Mouse (Mus musculus) MEL (cell line): ENCODE measurements around the gene Xk. TPM values are rescaled to one million over a fixed set of nuclear protein-coding genes. Genes with fewer than 3 reads are reported as not detected.

ENCODE experiments used
- DNase-seq: peaks from one replicate; pipeline ENCODE4 v3.0.0; 2011; ENCODE audit warnings: low read depth, low spot score
- H3K27ac ChIP-seq: 2 replicates; pipeline ENCODE4 v1.5.1; 2012; ENCODE audit warnings: low read depth, mild to moderate bottlenecking, control low read depth, low read length, moderate library complexity; ENCODE audit not compliant: control insufficient read depth
- H3K27me3 ChIP-seq, 2 experiments: fragments of 150-350 bp in 1 of 2; sonication (generic) in 1 of 2; 2 replicates each; pipeline ENCODE4 v1.6.1; 2012; ENCODE audit warnings: low read length in 2 of 2, mild to moderate bottlenecking in 2 of 2, improper control_type of control experiment in 1 of 2, moderate library complexity in 1 of 2; ENCODE audit not compliant: insufficient read depth in 2 of 2, control insufficient read depth in 1 of 2
- H3K36me3 ChIP-seq, 2 experiments: 2 replicates each; pipeline ENCODE4 v1.6.1; 2012 to 2014; ENCODE audit warnings: low read length in 2 of 2, improper control_type of control experiment in 1 of 2, inconsistent platforms in 1 of 2, mild to moderate bottlenecking in 1 of 2; ENCODE audit not compliant: insufficient read depth in 2 of 2, control insufficient read depth in 1 of 2
- H3K4me1 ChIP-seq, 2 experiments: fragments of 150-350 bp in 1 of 2; sonication (generic) in 1 of 2; 2 replicates each; pipeline ENCODE4 v1.6.1; 2012; ENCODE audit warnings: low read length in 2 of 2, improper control_type of control experiment in 1 of 2, mild to moderate bottlenecking in 1 of 2; ENCODE audit not compliant: insufficient read depth in 2 of 2, control insufficient read depth in 1 of 2
- H3K4me3 ChIP-seq, 2 experiments: fragments of 150-350 bp in 1 of 2; sonication (generic) in 1 of 2; 2 replicates each; pipeline ENCODE4 v1.5.1; 2012; ENCODE audit warnings: low read depth in 2 of 2, low read length in 2 of 2, mild to moderate bottlenecking in 2 of 2, moderate library complexity in 2 of 2, control low read depth in 1 of 2, improper control_type of control experiment in 1 of 2; ENCODE audit not compliant: control insufficient read depth in 1 of 2, insufficient read depth in 1 of 2
- H3K79me2 ChIP-seq: 2 replicates; pipeline ENCODE4 v1.6.1; 2012; ENCODE audit warnings: mild to moderate bottlenecking, low read length, moderate library complexity; ENCODE audit not compliant: control insufficient read depth, poor library complexity, insufficient read depth
- H3K9ac ChIP-seq: 2 replicates; pipeline ENCODE4 v1.6.1; 2012; ENCODE audit warnings: low read depth, mild to moderate bottlenecking, control low read depth, low read length, moderate library complexity; ENCODE audit not compliant: control insufficient read depth, poor library complexity, severe bottlenecking
- H3K9me3 ChIP-seq: fragments of 150-350 bp; sonication (generic); replicated peaks from 2 replicates; pipeline ENCODE4 v1.6.1; 2012; ENCODE audit warnings: mild to moderate bottlenecking, low read length, improper control_type of control experiment, moderate library complexity; ENCODE audit not compliant: insufficient read depth
- BHLHE40 ChIP-seq: IDR thresholded peaks from 2 replicates; pipeline ENCODE4 v1.6.1; 2012; ENCODE audit warnings: low read depth, mild to moderate bottlenecking, inconsistent platforms, low read length, improper control_type of control experiment, borderline replicate concordance
- CHD1 ChIP-seq: IDR thresholded peaks from 2 replicates; pipeline ENCODE4 v1.6.1; 2012; ENCODE audit warnings: low read depth, mild to moderate bottlenecking, inconsistent platforms, low read length, improper control_type of control experiment
- CHD2 ChIP-seq: IDR thresholded peaks from 2 replicates; pipeline ENCODE4 v1.6.1; 2011; ENCODE audit warnings: low read length, improper control_type of control experiment
- CTCF ChIP-seq, 3 experiments: IDR thresholded peaks in 2 of 3; conservative IDR thresholded peaks in 1 of 3; 2 replicates each; pipeline ENCODE4 v1.5.1; 2011 to 2012; ENCODE audit warnings: low read length in 3 of 3, low read depth in 2 of 3, mild to moderate bottlenecking in 2 of 3, improper control_type of control experiment in 1 of 3, inconsistent platforms in 1 of 3, mixed read lengths in 1 of 3, moderate library complexity in 1 of 3; ENCODE audit not compliant: control insufficient read depth in 1 of 3, insufficient read depth in 1 of 3, poor library complexity in 1 of 3, severe bottlenecking in 1 of 3
- ELF1 ChIP-seq: IDR thresholded peaks from 2 replicates; pipeline ENCODE4 v1.6.1; 2014; ENCODE audit warnings: low read depth, mild to moderate bottlenecking, inconsistent platforms, low read length, improper control_type of control experiment, moderate library complexity
- EP300 ChIP-seq, 2 experiments: IDR thresholded peaks; 2 replicates each; pipeline ENCODE4 v1.6.1; 2011; ENCODE audit warnings: improper control_type of control experiment in 2 of 2, low read length in 2 of 2, low read depth in 1 of 2, mild to moderate bottlenecking in 1 of 2
- ETS1 ChIP-seq: IDR thresholded peaks from 2 replicates; pipeline ENCODE4 v1.6.1; 2012; ENCODE audit warnings: low read depth, mild to moderate bottlenecking, inconsistent platforms, low read length, improper control_type of control experiment, moderate library complexity
- GATA1 ChIP-seq: IDR thresholded peaks from 2 replicates; pipeline ENCODE4 v1.6.1; 2011; ENCODE audit warnings: low read depth, low read length, improper control_type of control experiment
- HCFC1 ChIP-seq: IDR thresholded peaks from 2 replicates; pipeline ENCODE4 v1.6.1; 2012; ENCODE audit warnings: low read depth, mild to moderate bottlenecking, inconsistent platforms, low read length, improper control_type of control experiment, moderate library complexity
- JUND ChIP-seq: IDR thresholded peaks from 2 replicates; pipeline ENCODE4 v1.6.1; 2011; ENCODE audit warnings: low read depth, mild to moderate bottlenecking, improper control_type of control experiment, low read length
- KAT2A ChIP-seq: conservative IDR thresholded peaks from 2 replicates; pipeline ENCODE4 v1.6.1; 2012; ENCODE audit warnings: low read depth, low read length, improper control_type of control experiment, inconsistent platforms
- MAFK ChIP-seq: IDR thresholded peaks from 2 replicates; pipeline ENCODE4 v1.6.1; 2011; ENCODE audit warnings: low read depth, mild to moderate bottlenecking, low read length, improper control_type of control experiment, borderline replicate concordance
- MAX ChIP-seq: IDR thresholded peaks from 2 replicates; pipeline ENCODE4 v1.6.1; 2011; ENCODE audit warnings: low read length, improper control_type of control experiment
- MAZ ChIP-seq: IDR thresholded peaks from 2 replicates; pipeline ENCODE4 v1.6.1; 2012; ENCODE audit warnings: low read depth, mild to moderate bottlenecking, inconsistent platforms, low read length, improper control_type of control experiment
- MXI1 ChIP-seq: IDR thresholded peaks from 2 replicates; pipeline ENCODE4 v1.6.1; 2011; ENCODE audit warnings: mild to moderate bottlenecking, low read depth, low read length, improper control_type of control experiment
- MYB ChIP-seq: IDR thresholded peaks from 2 replicates; pipeline ENCODE4 v1.6.1; 2011; ENCODE audit warnings: mild to moderate bottlenecking, low read depth, low read length, improper control_type of control experiment
- NELFE ChIP-seq: IDR thresholded peaks from 2 replicates; pipeline ENCODE4 v1.6.1; 2011; ENCODE audit warnings: low read depth, low read length, improper control_type of control experiment
- POLR2A ChIP-seq, 2 experiments: IDR thresholded peaks; 2 replicates each; pipeline ENCODE4 v1.6.1; 2011 to 2012; ENCODE audit warnings: low read length in 2 of 2, mild to moderate bottlenecking in 2 of 2, control low read depth in 1 of 2, improper control_type of control experiment in 1 of 2, low read depth in 1 of 2, moderate library complexity in 1 of 2; ENCODE audit not compliant: control insufficient read depth in 1 of 2, insufficient read depth in 1 of 2, poor library complexity in 1 of 2
- POLR2AphosphoS2 ChIP-seq: IDR thresholded peaks from 2 replicates; pipeline ENCODE4 v1.6.1; 2011; ENCODE audit warnings: low read length, improper control_type of control experiment
- POLR2AphosphoS5 ChIP-seq: IDR thresholded peaks from 2 replicates; pipeline ENCODE4 v1.6.1; 2012; ENCODE audit warnings: low read depth, borderline replicate concordance, mild to moderate bottlenecking, inconsistent platforms, low read length, moderate library complexity, mixed read lengths
- RAD21 ChIP-seq: IDR thresholded peaks from 2 replicates; pipeline ENCODE4 v1.6.1; 2011; ENCODE audit warnings: mild to moderate bottlenecking, low read depth, low read length, improper control_type of control experiment
- RCOR1 ChIP-seq: IDR thresholded peaks from 2 replicates; pipeline ENCODE4 v1.6.1; 2012; ENCODE audit warnings: low read depth, mild to moderate bottlenecking, inconsistent platforms, low read length, improper control_type of control experiment
- SIN3A ChIP-seq: IDR thresholded peaks from 2 replicates; pipeline ENCODE4 v1.6.1; 2012; ENCODE audit warnings: low read length, improper control_type of control experiment, inconsistent platforms
- SMC3 ChIP-seq: IDR thresholded peaks from 2 replicates; pipeline ENCODE4 v1.6.1; 2011; ENCODE audit warnings: low read depth, low read length, improper control_type of control experiment
- TAL1 ChIP-seq: IDR thresholded peaks from 2 replicates; pipeline ENCODE4 v1.6.1; 2012; ENCODE audit warnings: mild to moderate bottlenecking, inconsistent platforms, low read length, moderate library complexity, mixed read lengths
- TBP ChIP-seq: IDR thresholded peaks from 2 replicates; pipeline ENCODE4 v1.8.0; 2011; ENCODE audit warnings: low read depth, low read length, improper control_type of control experiment
- TCF12 ChIP-seq: IDR thresholded peaks from 2 replicates; pipeline ENCODE4 v1.6.1; 2014; ENCODE audit warnings: low read depth, mild to moderate bottlenecking, inconsistent platforms, low read length, improper control_type of control experiment, moderate library complexity
- UBTF ChIP-seq: IDR thresholded peaks from 2 replicates; pipeline ENCODE4 v1.6.1; 2012; ENCODE audit warnings: low read depth, mild to moderate bottlenecking, inconsistent platforms, low read length, improper control_type of control experiment, moderate library complexity, borderline replicate concordance; ENCODE audit not compliant: insufficient read depth
- USF1 ChIP-seq: IDR thresholded peaks from 2 replicates; pipeline ENCODE4 v1.6.1; 2014; ENCODE audit warnings: low read depth, mild to moderate bottlenecking, inconsistent platforms, low read length, improper control_type of control experiment, moderate library complexity
- ZC3H11A ChIP-seq: IDR thresholded peaks from 2 replicates; pipeline ENCODE4 v1.6.1; 2012; ENCODE audit warnings: low read depth, mild to moderate bottlenecking, inconsistent platforms, low read length, improper control_type of control experiment
- ZKSCAN1 ChIP-seq: IDR thresholded peaks from 2 replicates; pipeline ENCODE4 v1.6.1; 2012; ENCODE audit warnings: low read depth, mild to moderate bottlenecking, inconsistent platforms, low read length, improper control_type of control experiment, moderate library complexity
- ZMIZ1 ChIP-seq: IDR thresholded peaks from 2 replicates; pipeline ENCODE4 v1.6.1; 2012; ENCODE audit warnings: low read depth, mild to moderate bottlenecking, inconsistent platforms, low read length, improper control_type of control experiment, moderate library complexity
- ZNF384 ChIP-seq: IDR thresholded peaks from 2 replicates; pipeline ENCODE4 v1.6.1; 2012; ENCODE audit warnings: low read depth, mild to moderate bottlenecking, inconsistent platforms, low read length, improper control_type of control experiment
- polyA plus RNA-seq, 2 experiments: library from polyadenylated mRNA; stranded (reverse) in 1 of 2; unstranded in 1 of 2; fragments of >175 nt in 1 of 2; fragments of >200 nt in 1 of 2; gene quantifications; 2 replicates each; pipeline versions ENCODE4 v1.2.1 to v1.2.4; 2012; ENCODE audit warnings: low replicate concordance in 2 of 2, low read depth in 1 of 2; ENCODE audit not compliant: insufficient read length in 2 of 2, insufficient read depth in 1 of 2, missing spikeins in 1 of 2
- total RNA-seq: library from RNA; depleted of rRNA; stranded (reverse); fragments of 300-350 nt; gene quantifications from 2 replicates; pipeline ENCODE4 v1.2.3, GENCODE M21; 2012

Xk gene
- total and polyA plus RNA-seq, 3 experiments = 11.1 to 36.6 TPM; not detected in 1

DNA sequence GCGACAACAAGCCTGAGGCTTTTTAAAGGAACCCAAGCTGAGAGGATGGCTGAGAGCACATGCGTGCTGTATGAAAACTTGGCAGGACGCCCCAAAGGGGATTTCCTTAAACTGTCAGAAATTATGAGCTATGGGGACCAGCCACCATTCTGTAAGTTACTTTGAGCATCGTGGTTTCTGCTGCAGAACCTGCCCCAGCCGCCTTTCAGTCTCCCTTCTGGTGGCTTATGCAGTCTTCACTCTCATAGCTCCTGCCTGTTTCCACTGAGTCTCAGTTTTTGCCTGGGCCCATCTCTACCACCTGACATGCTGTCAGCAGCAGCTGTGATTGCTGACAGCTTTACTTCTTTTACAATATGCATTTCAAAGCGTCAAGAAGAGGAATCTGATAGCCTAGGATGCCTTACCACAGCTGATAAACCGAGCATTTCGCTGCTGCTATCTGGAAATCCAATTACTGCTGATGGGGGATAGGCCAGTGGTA lies 29.1 kb upstream of the Xk start (continued):
- peak; percentile 34; the same call in 1 of the 2 replicates for TF ChIP-seq SIN3A
- peak; percentile 91 for TF ChIP-seq RCOR1
- peak; percentile 55 to 56; a peak in 2 of 4 replicates for TF ChIP-seq EP300 (IDR thresholded peaks at IDR 0.05; ENCODE audit: low read depth in 1 of 2, low read length in 2 of 2)
- peak; percentile 77 for TF ChIP-seq GATA1

DNA sequence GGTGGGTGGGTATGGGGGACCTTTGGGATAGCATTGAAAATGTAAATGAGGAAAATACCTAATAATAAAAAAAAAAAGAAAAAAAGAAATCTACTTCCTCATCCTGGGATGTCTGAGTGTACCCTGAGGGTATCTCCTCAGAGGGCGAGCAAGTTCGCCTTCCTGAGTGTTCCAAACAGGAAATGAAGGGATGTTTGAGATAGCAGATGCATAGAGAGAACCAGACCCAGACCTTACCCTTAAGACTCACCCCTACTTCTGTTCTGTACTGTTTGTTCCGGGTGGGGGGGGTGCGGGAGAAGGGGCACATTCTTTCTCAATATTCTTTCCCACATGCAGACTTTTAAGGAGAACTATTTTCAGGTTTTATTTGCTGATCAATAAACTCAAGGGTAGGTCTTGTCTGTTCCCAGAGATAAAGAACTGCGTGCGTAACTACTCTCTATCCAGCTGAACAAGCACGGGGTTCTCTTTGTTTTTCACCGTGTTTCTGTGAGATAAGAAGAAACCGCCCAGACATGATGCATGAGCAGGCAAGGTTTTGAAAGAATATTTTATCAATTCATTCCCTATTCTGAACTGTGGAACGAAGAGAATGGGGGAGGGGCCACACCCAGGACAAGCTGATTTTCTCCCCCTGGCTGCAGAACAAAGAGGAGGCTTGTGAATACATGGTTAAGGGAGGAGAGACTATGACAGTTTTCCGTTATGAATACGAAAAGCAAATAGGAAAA lies 27.8 kb upstream of the Xk start:
- H3K4me1 ChIP-seq = peaks cover 30 to 47% of the 10 kb centered on the region in 2 experiments
- H3K9ac ChIP-seq = peak overlapping the region; percentile 52
- TF ChIP-seq MYB (peak; percentile 85), MAX (peak; percentile 66), JUND (0 out of 2 replicates have a peak, but pooled peaks have one; percentile 32), NELFE (no peak), POLR2AphosphoS2 (0 out of 2 replicates have a peak, but pooled peaks have one; percentile 50), RAD21 (no peak), ZNF384 (peak; percentile 79), TBP (no peak), SMC3 (no peak), CHD1 (no peak), POLR2AphosphoS5 (no peak), ZC3H11A (peak; percentile 39), TAL1 (peak; percentile 96), UBTF (no peak), ZKSCAN1 (no peak), MAZ (peak; percentile 73; the same call in 1 of the 2 replicates), MAFK (peak; percentile 93), MXI1 (peak; percentile 83), ZMIZ1 (peak; percentile 65; the same call in 1 of the 2 replicates), BHLHE40 (peak; percentile 92), TCF12 (peak; percentile 98), ELF1 (no peak), SIN3A (peak; percentile 95), KAT2A (no peak; the same call in 1 of the 2 replicates), HCFC1 (peak; percentile 48; the same call in 1 of the 2 replicates), USF1 (no peak), ETS1 (peak; percentile 98), CHD2 (peak; percentile 83), CTCF (IDR thresholded peaks at IDR 0.05 in 2 of 3, conservative IDR thresholded peaks at IDR 0.05 in 1 of 3; ENCODE audit: control insufficient read depth in 1 of 3, insufficient read depth in 1 of 3, low read depth in 2 of 3, low read length in 3 of 3, poor library complexity in 1 of 3, severe bottlenecking in 1 of 3) (peak in 1 of 3 experiments; percentile 7; a peak in 1 of 6 replicates), RCOR1 (peak; percentile 79), POLR2A (IDR thresholded peaks at IDR 0.05; ENCODE audit: control insufficient read depth in 1 of 2, insufficient read depth in 1 of 2, low read depth in 1 of 2, low read length in 2 of 2, poor library complexity in 1 of 2) (no peak)

More for the DNA sequence above, 27.8 kb upstream of the Xk start:
- no peaks in the 10 kb centered on the region for H3K27me3 ChIP-seq
- no peaks in the 10 kb centered on the region for H3K9me3 ChIP-seq
- peak; percentile 95 for DNase-seq
- H3K79me2 ChIP-seq = no peaks in the 10 kb centered on the region
- peak overlapping the region in 1 of 2 experiments; percentile 8; a peak in 1 of 4 replicates for H3K4me3 ChIP-seq
- H3K27ac ChIP-seq = peak overlapping the region; percentile 98
- peaks cover 0 to 58% of the 10 kb centered on the region in 2 experiments; a peak in 2 of 4 replicates for H3K36me3 ChIP-seq
